Mouse (Mus musculus) stomach, embryonic 15.5 days (tissue): ENCODE data around the gene Ly6c1. TPM values are rescaled to one million over a fixed set of nuclear protein-coding genes. Genes with fewer than 3 reads are reported as not detected.
"Not testable (repeated sequence)": the region's sequence is repeated elsewhere in the genome, so short reads cannot be mapped to it uniquely, and the experiment has no call there.

ENCODE experiments used
- ATAC-seq: fragments of 200-750 bp; cut with Nextera tagmentation; 2 replicates; pipeline ENCODE4 v1.8.0; 2017; ENCODE audit warnings: low read depth, moderate number of reproducible peaks, moderate TSS enrichment; ENCODE audit not compliant: insufficient read depth, low FRiP score
- H3K27ac ChIP-seq: fragments of 300-500 bp; sonication (generic); 2 replicates; pipeline ENCODE4 v1.5.1; 2015; ENCODE audit warnings: mild to moderate bottlenecking, inconsistent platforms
- H3K27me3 ChIP-seq: fragments of 300-500 bp; sonication (generic); replicated peaks from 2 replicates; pipeline ENCODE4 v1.6.1; 2015; ENCODE audit warnings: inconsistent platforms
- H3K36me3 ChIP-seq: fragments of 300-500 bp; sonication (generic); 2 replicates; pipeline ENCODE4 v1.6.1; 2015; ENCODE audit warnings: inconsistent platforms
- H3K4me1 ChIP-seq: fragments of 300-500 bp; sonication (generic); 2 replicates; pipeline ENCODE4 v1.6.1; 2015; ENCODE audit warnings: inconsistent platforms
- H3K4me2 ChIP-seq: fragments of 300-500 bp; sonication (generic); 2 replicates; pipeline ENCODE4 v1.6.1; 2015; ENCODE audit warnings: mild to moderate bottlenecking, inconsistent platforms
- H3K4me3 ChIP-seq: fragments of 300-500 bp; sonication (generic); replicated peaks from 2 replicates; pipeline ENCODE4 v1.5.1; 2015; ENCODE audit warnings: inconsistent platforms
- H3K9ac ChIP-seq: fragments of 300-500 bp; sonication (generic); 2 replicates; pipeline ENCODE4 v1.6.1; 2015; ENCODE audit warnings: inconsistent platforms
- H3K9me3 ChIP-seq: fragments of 300-500 bp; sonication (generic); 2 replicates; pipeline ENCODE4 v1.6.1; 2016; ENCODE audit warnings: inconsistent platforms
- WGBS: fragments of 180-500 bp; shearing (Covaris S2); methylation state at CpG from one replicate; pipeline ENCODE4 v1.1.7; 2015; 5-methylcytosine and 5-hydroxymethylcytosine counted together
- polyA plus RNA-seq: library from polyadenylated mRNA; unstranded; fragments of >200 nt; fragmentation: Nextera tagmentation; extraction: Ambion mirVana; gene quantifications from 2 replicates; pipeline ENCODE4 v1.2.1, GENCODE M21; 2015

Ly6c1 gene
- polyA plus RNA-seq, 1 experiment from 2014 or later = 19.4 TPM

DNA sequence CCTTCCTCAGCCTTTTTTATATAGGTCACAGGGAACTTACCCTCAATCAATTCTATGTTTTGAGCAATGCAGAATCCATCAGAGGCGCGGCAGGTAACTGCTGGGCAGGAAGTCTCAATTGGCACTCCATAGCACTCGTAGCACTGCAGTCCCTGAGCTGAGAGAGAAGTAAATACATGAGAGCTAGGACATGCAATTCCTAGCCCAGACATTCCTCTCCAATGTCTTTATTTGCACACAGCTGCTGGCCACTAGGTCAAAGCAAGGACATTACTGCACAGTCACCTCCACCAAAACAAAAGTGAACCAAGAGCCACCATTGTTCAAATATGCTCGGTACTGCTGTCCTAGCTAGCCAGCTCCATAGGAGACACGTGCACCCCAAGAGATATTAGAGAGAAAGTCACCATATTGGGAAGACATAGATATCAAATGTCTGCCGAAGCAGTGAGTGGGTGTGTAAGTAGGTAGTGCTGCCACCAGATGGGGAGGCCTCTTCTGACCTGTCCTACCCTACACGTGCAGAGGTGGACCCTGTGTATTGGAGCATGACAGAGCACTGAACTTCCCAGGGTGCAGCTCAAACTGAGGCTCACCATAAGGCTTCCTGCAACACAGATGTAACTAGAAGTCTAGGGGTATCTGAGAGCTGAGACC, 1.2 kb downstream of the Ly6c1 start:
- WGBS = 63% methylated on average over 5 of the region's 7 CpGs
- not testable (repeated sequence) for ATAC-seq, H3K36me3 ChIP-seq, H3K9me3 ChIP-seq, H3K4me3 ChIP-seq, H3K27ac ChIP-seq, H3K27me3 ChIP-seq, H3K9ac ChIP-seq, H3K4me1 ChIP-seq, H3K4me2 ChIP-seq

DNA sequence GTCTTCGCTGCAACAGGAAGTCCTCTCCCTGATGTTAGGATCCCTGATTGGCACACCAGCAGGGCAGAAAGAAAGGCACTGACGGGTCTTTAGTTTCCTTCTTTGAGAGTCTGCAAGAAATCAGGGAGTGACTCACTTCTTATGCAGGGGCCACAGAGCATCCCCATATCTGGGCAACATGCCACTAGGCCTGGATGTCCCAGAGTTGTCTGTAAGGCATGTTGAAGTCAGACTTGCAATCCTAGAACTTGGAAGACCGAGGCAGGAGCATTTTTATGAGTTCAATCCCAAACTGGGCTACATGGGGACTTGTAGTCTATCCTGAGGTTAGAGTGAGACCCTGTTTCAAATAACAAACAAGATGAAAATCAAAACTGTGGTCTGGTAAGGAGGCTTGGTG, 3.1 kb downstream of the Ly6c1 start:
- ATAC-seq, H3K36me3 ChIP-seq, H3K9me3 ChIP-seq, H3K27ac ChIP-seq, H3K27me3 ChIP-seq, H3K4me1 ChIP-seq, H3K4me2 ChIP-seq, H3K9ac ChIP-seq, H3K4me3 ChIP-seq: not testable (repeated sequence)
- 72% methylated on average over 3 of the region's 3 CpGs for WGBS

DNA sequence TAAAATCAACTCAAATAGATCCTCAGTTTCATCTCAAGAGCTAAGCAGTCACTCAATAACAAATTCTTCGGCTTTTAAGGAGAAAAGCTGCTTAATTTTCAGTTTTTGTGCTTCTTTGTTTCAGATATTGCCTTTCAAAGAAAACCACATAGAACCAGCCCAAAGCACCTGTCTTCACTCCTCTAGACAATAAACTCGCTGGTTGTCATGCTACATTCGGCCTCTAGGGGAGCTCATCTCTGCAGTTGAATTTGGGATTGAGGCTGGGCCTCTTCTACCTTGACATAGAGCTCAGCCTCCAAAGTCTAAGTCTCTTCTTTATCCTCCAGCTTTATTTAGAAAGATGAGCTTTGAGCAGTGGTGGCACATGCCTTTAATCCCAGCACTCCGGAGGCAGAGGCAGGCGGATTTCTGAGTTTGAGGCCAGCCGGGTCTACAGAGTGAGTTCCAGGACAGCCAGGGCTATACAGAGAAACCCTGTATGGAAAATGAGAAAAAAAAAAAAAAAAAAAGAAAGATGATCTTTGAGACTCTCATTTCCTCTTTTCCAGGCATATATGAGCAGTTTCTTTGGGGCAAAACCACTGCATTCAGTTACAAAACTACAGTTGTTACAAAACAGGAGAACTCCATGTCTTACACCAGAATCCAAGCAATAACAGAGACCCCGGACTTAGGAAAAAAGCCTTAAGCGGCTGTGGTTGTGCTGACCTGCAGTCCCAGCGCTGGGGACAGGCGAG, 27.4 kb downstream of the Ly6c1 start:
- WGBS = 79% methylated on average over 8 of the region's 10 CpGs
- H3K4me2 ChIP-seq, H3K27me3 ChIP-seq, H3K36me3 ChIP-seq, H3K9me3 ChIP-seq, H3K9ac ChIP-seq, H3K4me3 ChIP-seq, H3K4me1 ChIP-seq, H3K27ac ChIP-seq, ATAC-seq: not testable (repeated sequence)

DNA sequence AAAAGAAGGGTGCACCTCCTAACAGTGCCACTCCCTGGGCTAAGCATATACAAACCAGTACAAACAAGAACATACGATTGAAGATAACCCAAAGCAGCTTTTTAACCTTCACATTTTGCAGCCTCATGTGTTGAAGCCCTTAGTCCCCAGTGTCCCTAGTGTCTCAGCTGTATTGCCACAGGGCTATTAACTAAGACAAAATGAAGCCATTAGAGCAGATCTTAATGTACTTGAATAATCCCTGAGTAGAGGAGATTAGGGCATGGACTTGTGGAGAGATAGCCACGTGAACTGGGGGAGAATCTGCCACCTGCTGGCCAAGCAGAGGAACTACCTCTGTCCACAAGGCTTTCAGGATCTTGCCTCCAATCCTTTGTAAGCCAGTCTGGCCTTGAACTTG, 29.2 kb downstream of the Ly6c1 start:
- H3K9ac ChIP-seq, ATAC-seq, H3K9me3 ChIP-seq, H3K4me2 ChIP-seq, H3K27me3 ChIP-seq, H3K4me1 ChIP-seq, H3K36me3 ChIP-seq, H3K4me3 ChIP-seq, H3K27ac ChIP-seq: not testable (repeated sequence)
- whole genome bisulfite sequencing = 37% methylated on average over 2 of the region's 2 CpGs

Other genes starting within 250 kb of the Ly6c1 start
- not detected in 2 replicates for gene Gml2, start 229.8 kb downstream of the Ly6c1 start, polyA plus RNA-seq
- gene 2010109I03Rik, start 151.8 kb downstream of the Ly6c1 start, polyA plus RNA-seq = 0.09 and 0.28 TPM in 2 replicates
- gene Ly6i, start 65.4 kb downstream of the Ly6c1 start, polyA plus RNA-seq = 0.37 TPM in 1 of 2 replicates, not detected in the other
- gene Ly6a, start 50.8 kb downstream of the Ly6c1 start, polyA plus RNA-seq = 8.3 and 8.9 TPM in 2 replicates
- 7.2 and 10.0 TPM in 2 replicates for gene Ly6c2, start 63.1 kb upstream of the Ly6c1 start, polyA plus RNA-seq
- gene Ly6g, start 106.4 kb upstream of the Ly6c1 start, polyA plus RNA-seq = 0.37 and 1.1 TPM in 2 replicates
- 6.3 and 10.5 TPM in 2 replicates for gene BC025446, start 167.5 kb upstream of the Ly6c1 start, polyA plus RNA-seq
- gene Ly6f, start 219.6 kb upstream of the Ly6c1 start, polyA plus RNA-seq = 0.17 TPM in 1 of 2 replicates, not detected in the other